Mouse (Mus musculus) stomach, embryonic 14.5 days (tissue): Measurements from ENCODE around the gene Enpp6. TPM values are rescaled to one million over a fixed set of nuclear protein-coding genes. Genes with fewer than 3 reads are reported as not detected.

Experiments
- ATAC-seq: fragments of 200-750 bp; cut with Nextera tagmentation; 2 replicates; pipeline ENCODE4 v1.8.0; 2017; ENCODE audit warnings: low read depth, moderate TSS enrichment; ENCODE audit not compliant: insufficient number of reproducible peaks, insufficient read depth, low FRiP score
- H3K27ac ChIP-seq: fragments of 300-500 bp; sonication (generic); 2 replicates; pipeline ENCODE4 v1.5.1; 2014; ENCODE audit warnings: mild to moderate bottlenecking, low read length, moderate library complexity, mixed read lengths
- H3K27me3 ChIP-seq: fragments of 300-500 bp; sonication (generic); 2 replicates; pipeline ENCODE4 v1.6.1; 2014; ENCODE audit warnings: low read length, control low read depth, mixed read lengths; ENCODE audit not compliant: control insufficient read depth, insufficient read depth
- H3K36me3 ChIP-seq: fragments of 300-500 bp; sonication (generic); 2 replicates; pipeline ENCODE4 v1.6.1; 2014; ENCODE audit warnings: mild to moderate bottlenecking, control low read depth, low read length, moderate library complexity, mixed read lengths; ENCODE audit not compliant: control insufficient read depth, insufficient read depth
- H3K4me1 ChIP-seq: fragments of 300-500 bp; sonication (generic); 2 replicates; pipeline ENCODE4 v1.6.1; 2014; ENCODE audit warnings: low read length, control low read depth, mixed read lengths; ENCODE audit not compliant: control insufficient read depth, insufficient read depth
- H3K4me2 ChIP-seq: fragments of 300-500 bp; sonication (generic); replicated peaks from 2 replicates; pipeline ENCODE4 v1.6.1; 2014; ENCODE audit warnings: low read depth, low read length, control low read depth
- H3K4me3 ChIP-seq: fragments of 300-500 bp; sonication (generic); 2 replicates; pipeline ENCODE4 v1.5.1; 2014; ENCODE audit warnings: low read depth, low read length, control low read depth
- H3K9ac ChIP-seq: fragments of 300-500 bp; sonication (generic); replicated peaks from 2 replicates; pipeline ENCODE4 v1.6.1; 2014; ENCODE audit warnings: low read depth, mild to moderate bottlenecking, control low read depth, low read length, moderate library complexity, mixed read lengths
- H3K9me3 ChIP-seq: fragments of 300-500 bp; sonication (generic); 2 replicates; pipeline ENCODE4 v1.6.1; 2016; ENCODE audit warnings: low read depth, low read length, control low read depth; ENCODE audit not compliant: control insufficient read depth
- WGBS: fragments of 180-500 bp; shearing (Covaris S2); extraction: QIAGEN DNeasy Blood & Tissue Kit; methylation state at CpG from one replicate; pipeline ENCODE4 v1.1.7; 2014; 5-methylcytosine and 5-hydroxymethylcytosine counted together
- polyA plus RNA-seq: library from polyadenylated mRNA; unstranded; fragments of >200 nt; fragmentation: Nextera tagmentation; extraction: Ambion mirVana; gene quantifications from 2 replicates; pipeline ENCODE4 v1.2.1, GENCODE M21; 2014

Enpp6 gene
- polyA plus RNA-seq, 1 experiment from 2014 or later = 0.30 TPM

DNA sequence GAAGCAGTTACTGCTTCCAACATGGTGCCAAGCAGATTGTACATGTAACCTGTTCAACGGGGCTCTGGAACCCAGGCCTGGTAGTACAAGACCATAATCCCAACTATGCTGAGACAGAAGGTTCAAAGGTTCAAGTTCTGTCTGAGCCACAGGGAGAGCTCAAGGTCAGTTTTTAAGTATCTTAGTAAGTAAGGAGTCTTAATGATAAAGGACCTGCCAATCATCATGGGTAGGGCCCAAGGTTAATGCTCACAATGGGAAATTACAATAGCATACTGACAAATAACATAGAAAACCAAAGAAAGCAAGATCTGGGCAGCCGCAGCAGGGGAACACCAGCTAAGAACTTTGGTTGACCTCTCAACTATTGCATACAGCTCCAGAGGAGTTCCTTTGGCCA is 72.3 kb downstream of the Enpp6 start:
- Histone ChIP-seq H3K4me2 (no peak overlapping the region), H3K27ac (no peak overlapping the region), H3K9ac (no peak overlapping the region), H3K4me3 (no peak overlapping the region), H3K4me1 (0 out of 2 replicates have a peak, but pooled peaks cover 3% of the 10 kb centered on the region), H3K36me3 (no peaks in the 10 kb centered on the region), H3K27me3 (no peaks in the 10 kb centered on the region), H3K9me3 (no peaks in the 10 kb centered on the region)
- WGBS = 92% methylated on average over 2 of the region's 2 CpGs
- no peak for ATAC-seq

DNA sequence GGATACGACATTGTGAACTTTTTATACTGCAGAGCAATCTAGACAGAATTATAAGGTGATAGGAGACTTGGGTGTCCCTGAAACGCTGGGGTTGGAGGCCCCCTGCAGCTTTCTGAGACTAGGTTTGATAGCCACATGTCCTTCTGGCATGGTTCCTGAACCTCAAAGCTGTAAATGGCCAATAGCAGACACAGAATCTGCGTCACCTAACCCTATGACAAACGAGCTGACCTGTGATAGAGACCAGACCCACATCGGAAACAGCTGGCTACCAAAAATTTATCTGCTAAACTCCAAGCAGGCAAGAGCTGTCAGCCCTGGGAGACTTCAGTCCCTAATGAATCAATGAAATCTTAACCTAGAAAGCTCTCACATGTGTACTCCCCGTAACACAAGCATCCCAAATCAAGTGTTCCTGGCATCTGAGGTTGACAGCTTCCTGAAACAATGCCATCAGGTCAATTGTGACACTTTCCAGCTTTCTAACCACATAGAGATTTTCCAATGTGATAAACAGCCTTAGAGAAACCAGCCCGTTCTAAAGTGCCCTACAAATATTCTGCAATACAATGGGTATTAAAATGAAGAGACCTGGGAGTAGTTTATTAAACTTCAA is 74.5 kb downstream of the Enpp6 start:
- H3K27ac ChIP-seq = no peak overlapping the region
- ATAC-seq = no peak
- H3K4me2 ChIP-seq = no peak overlapping the region
- H3K4me3 ChIP-seq = no peak overlapping the region
- H3K4me1 ChIP-seq = 0 out of 2 replicates have a peak, but pooled peaks cover 3% of the 10 kb centered on the region
- WGBS = 39% methylated on average over 7 of the region's 7 CpGs
- no peaks in the 10 kb centered on the region for H3K36me3 ChIP-seq
- no peaks in the 10 kb centered on the region for H3K27me3 ChIP-seq
- H3K9me3 ChIP-seq = no peaks in the 10 kb centered on the region
- H3K9ac ChIP-seq = no peak overlapping the region

DNA sequence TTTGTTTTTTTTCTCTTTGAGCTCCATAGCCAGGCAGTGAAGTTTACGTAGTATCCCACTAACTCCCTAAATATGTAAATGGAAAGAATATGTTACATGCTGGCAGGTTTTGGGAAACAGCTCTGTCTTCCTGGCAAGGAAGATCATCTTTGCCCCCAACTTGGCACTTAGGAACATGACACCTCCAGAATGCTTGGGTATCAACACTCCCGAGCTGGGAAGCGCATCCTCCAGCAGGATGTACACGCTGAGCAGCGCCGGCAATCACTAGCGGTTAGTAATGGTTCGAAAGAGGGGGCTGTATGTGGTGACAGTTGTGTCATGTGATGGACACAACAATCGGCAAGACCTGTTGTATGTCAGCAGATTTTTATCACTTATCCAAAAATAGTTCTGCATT is 80.4 kb downstream of the Enpp6 start:
- Histone ChIP-seq H3K27ac (no peak overlapping the region), H3K27me3 (no peaks in the 10 kb centered on the region), H3K4me2 (no peak overlapping the region), H3K4me1 (no peaks in the 10 kb centered on the region), H3K9ac (no peak overlapping the region), H3K4me3 (no peak overlapping the region), H3K36me3 (no peaks in the 10 kb centered on the region), H3K9me3 (no peaks in the 10 kb centered on the region)
- WGBS = 84% methylated on average over 9 of the region's 9 CpGs
- no peak for ATAC-seq

DNA sequence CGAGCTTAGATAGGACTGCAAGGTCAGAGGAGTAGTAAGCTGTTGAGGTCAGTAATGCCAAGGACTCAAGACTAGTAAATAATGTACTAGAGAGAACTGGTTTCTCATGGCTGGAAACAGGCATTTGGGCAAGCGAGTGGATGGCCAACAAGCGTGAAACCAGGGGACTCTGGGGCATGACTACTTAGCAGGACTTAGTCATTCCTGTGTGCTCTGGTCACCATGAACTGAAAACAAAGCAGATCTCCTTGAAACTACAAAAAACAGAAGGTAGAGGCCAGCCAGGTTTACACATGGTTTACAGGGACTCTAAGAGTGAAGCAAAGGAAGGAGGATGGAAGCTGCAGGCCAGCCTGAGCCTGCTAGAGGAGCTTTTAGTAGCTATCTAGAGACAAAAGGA is 82.9 kb downstream of the Enpp6 start:
- no peaks in the 10 kb centered on the region for H3K36me3 ChIP-seq
- WGBS = 88% methylated on average over 3 of the region's 3 CpGs

DNA sequence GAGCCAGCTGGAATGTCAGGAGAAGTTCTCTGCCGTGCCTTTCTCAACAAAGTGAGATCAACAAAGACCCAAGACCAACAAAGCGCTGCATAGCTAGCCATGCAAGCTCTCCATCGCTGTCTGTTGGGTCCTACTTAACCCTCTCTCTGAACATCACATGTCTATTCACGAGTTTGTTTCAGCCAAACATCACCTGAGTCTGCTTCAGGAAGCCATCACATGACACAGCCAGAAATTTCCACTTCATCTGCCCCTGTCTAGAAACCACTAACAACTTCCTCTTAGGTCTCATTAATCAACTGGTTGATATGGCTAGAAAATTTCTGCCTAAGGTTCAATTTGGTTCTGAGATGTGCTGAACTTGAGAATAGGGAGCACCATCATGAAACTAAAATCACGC is 85.3 kb downstream of the Enpp6 start:
- no peaks in the 10 kb centered on the region for H3K4me1 ChIP-seq
- 84% methylated on average over 5 of the region's 5 CpGs for WGBS
- no peaks in the 10 kb centered on the region for H3K9me3 ChIP-seq
- no peak overlapping the region for H3K4me2 ChIP-seq
- no peaks in the 10 kb centered on the region for H3K27me3 ChIP-seq
- H3K36me3 ChIP-seq = no peaks in the 10 kb centered on the region
- no peak overlapping the region for H3K4me3 ChIP-seq
- H3K9ac ChIP-seq = no peak overlapping the region
- no peak overlapping the region for H3K27ac ChIP-seq
- ATAC-seq = no peak

More for the DNA sequence above, 82.9 kb downstream of the Enpp6 start:
- Histone ChIP-seq H3K27me3 (no peaks in the 10 kb centered on the region), H3K27ac (no peak overlapping the region), H3K9me3 (no peaks in the 10 kb centered on the region), H3K4me1 (no peaks in the 10 kb centered on the region), H3K4me3 (no peak overlapping the region), H3K9ac (no peak overlapping the region), H3K4me2 (no peak overlapping the region)
- no peak for ATAC-seq

DNA sequence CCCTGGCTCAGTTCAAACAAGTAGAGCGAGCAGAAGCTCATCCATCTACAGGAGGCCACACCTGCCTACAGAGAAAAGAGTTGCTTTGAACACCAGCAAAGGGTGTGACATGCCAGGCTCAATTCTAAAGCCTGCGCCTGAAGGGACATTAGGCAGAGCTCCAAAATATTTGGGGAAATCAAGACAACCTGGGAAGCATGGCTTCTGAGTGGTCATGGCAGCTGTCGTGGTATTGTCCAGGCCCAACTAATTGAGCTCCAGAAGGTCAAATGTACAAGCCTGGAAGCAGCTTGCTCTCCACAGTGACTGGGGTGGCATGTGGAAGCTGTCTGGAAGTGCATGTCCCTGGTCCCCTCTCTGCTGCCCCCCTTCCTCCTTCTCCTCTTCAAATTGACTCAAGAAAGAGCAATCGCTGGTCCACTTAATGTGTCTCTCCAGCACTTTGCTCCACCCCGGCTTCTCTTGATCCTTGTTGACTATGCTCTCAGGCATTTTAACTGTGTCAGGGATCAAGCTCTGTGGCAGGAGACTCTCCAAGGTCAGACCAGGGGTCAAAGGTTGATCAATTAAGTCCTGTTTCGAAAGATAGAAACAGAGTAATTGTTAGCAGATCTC is 89.4 kb downstream of the Enpp6 start:
- WGBS = 70% methylated on average over 6 of the region's 6 CpGs

DNA sequence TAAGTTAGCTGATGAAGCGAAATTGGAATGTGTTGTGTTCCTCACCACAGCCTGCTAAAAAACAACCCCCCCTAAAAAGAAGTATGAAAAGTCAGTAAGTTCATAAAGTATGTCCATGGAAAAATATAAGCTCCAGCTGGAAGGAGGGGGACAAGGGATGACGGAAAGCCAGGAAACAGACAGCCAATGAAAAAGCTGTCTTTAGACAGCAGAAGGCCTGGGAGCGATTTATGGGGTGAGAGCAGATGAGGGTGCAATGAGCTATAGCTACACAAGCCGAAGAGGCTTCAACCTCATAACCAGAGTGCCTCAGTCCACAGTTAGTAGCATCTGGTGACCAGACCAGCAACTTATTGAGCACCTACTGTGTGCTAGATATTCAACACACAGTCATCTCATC is 93.3 kb downstream of the Enpp6 start:
- Histone ChIP-seq H3K4me3 (no peak overlapping the region), H3K27me3 (no peaks in the 10 kb centered on the region), H3K4me2 (no peak overlapping the region), H3K27ac (no peak overlapping the region), H3K36me3 (no peaks in the 10 kb centered on the region), H3K4me1 (peaks cover 8% of the 10 kb centered on the region; the same call in 1 of the 2 replicates), H3K9me3 (no peaks in the 10 kb centered on the region), H3K9ac (no peak overlapping the region)
- no peak for ATAC-seq
- WGBS = 59% methylated on average over 4 of the region's 4 CpGs

More for the DNA sequence above, 89.4 kb downstream of the Enpp6 start:
- no peak overlapping the region for H3K4me3 ChIP-seq
- H3K27me3 ChIP-seq = no peaks in the 10 kb centered on the region
- H3K9ac ChIP-seq = no peak overlapping the region
- no peaks in the 10 kb centered on the region for H3K9me3 ChIP-seq
- H3K4me2 ChIP-seq = no peak overlapping the region
- no peaks in the 10 kb centered on the region for H3K4me1 ChIP-seq
- no peaks in the 10 kb centered on the region for H3K36me3 ChIP-seq
- no peak for ATAC-seq
- H3K27ac ChIP-seq = no peak overlapping the region

DNA sequence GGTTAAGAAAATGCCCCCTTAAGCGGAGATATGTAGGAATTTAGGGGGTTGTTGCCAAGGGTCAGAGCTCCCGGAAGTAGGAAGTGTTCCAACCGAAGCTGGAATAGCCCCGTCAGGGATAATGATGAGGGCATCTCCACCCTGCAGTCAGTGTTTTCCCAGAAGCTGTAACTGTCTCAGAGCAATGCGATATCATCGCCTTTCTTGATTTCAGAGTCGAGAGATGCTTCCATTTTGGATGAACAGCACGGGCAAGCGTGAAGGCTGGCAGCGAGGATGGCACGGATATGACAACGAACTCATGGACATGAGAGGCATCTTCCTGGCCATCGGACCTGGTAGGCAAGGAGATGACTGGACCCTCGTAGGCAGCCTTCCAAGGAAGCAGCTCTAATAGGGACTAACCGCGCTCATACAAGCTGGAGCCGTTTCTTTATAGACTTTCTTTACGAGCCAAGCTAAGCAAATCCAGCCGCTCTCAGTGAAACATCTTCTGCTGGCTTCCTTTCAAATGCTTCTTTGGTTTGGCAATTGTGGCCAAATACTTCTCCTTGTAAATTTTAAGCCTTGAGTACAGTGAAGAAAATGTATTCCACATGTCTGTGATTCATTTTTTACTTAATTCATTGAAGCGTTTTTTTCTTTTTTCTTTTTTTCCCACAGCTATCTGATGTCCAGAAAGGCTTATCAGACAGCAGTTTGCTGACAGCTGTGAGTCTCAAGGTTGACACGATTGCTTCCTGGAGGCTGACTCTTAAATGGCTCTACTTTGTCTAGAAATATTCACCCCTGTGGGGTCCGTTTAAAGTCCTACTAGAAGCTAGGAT is 95.7 kb downstream of the Enpp6 start:
- no peak overlapping the region for H3K9ac ChIP-seq
- WGBS = 69% methylated on average over 22 of the region's 22 CpGs
- H3K27ac ChIP-seq = peak overlapping the region; percentile 61; the same call in 1 of the 2 replicates
- H3K4me1 ChIP-seq = peaks cover 8% of the 10 kb centered on the region; the same call in 1 of the 2 replicates
- no peaks in the 10 kb centered on the region for H3K27me3 ChIP-seq
- H3K4me2 ChIP-seq = no peak overlapping the region
- peak; percentile 23; the same call in 1 of the 2 replicates for ATAC-seq
- no peaks in the 10 kb centered on the region for H3K36me3 ChIP-seq
- no peaks in the 10 kb centered on the region for H3K9me3 ChIP-seq
- no peak overlapping the region for H3K4me3 ChIP-seq
